Mouse (Mus musculus) small intestine, adult 2 months (tissue): Measurements from ENCODE around the gene Them7.

ENCODE experiments used
- CTCF ChIP-seq: fragments of 200-500 bp; IDR thresholded peaks from 2 replicates; pipeline ENCODE4 v1.5.1; 2012; ENCODE audit warnings: low read depth, mild to moderate bottlenecking, control low read depth, inconsistent platforms, low read length, moderate library complexity, mixed read lengths; ENCODE audit not compliant: insufficient replicate concordance, insufficient read length; ENCODE audit errors: extremely low read depth
- POLR2A ChIP-seq: fragments of 200-500 bp; IDR thresholded peaks from 2 replicates; pipeline ENCODE4 v1.6.1; 2012; ENCODE audit warnings: low read depth, mild to moderate bottlenecking, control low read depth, inconsistent platforms, low read length, moderate library complexity

GRCm38 (mm10) chr2:105391414-105391784, 167.3 kb downstream of the Them7 start:
- TF ChIP-seq CTCF (no peak), POLR2A (no peak)
